8 mouse cellular contexts compared by ENCODE assay signal in genomic region chr17:65864742-65865141, GRCm38 (mm10). TPM values are rescaled to one million over a fixed set of nuclear protein-coding genes. Genes with fewer than 3 reads are reported as not detected.
A peak's percentile ranks its signal among the peaks of the same experiment; 100 is the strongest.
DNase-seq lines count a peak whose midpoint lies in the region; ATAC-seq and TF ChIP-seq lines count a peak whose summit lies in the region.

No protein-coding gene starts in this region.

- no peak overlapping the region for H3K4me2 ChIP-seq in liver, embryonic 14.5 days (ENCODE audit: low read depth)
- no peak overlapping the region for H3K4me2 ChIP-seq in limb, embryonic 14.5 days (replicated peaks; ENCODE audit: low read depth, low read length, severe bottlenecking)
- H3K4me2 ChIP-seq in stomach, embryonic 16.5 days (ENCODE audit: low read depth, low read length), result no peak overlapping the region

- no peak overlapping the region for H3K27ac ChIP-seq in liver, embryonic 14.5 days
- H3K27ac ChIP-seq in limb, embryonic 14.5 days (replicated peaks; ENCODE audit: low read depth, low read length), result no peak overlapping the region
- H3K27ac ChIP-seq in stomach, embryonic 16.5 days (ENCODE audit: low read length), result no peak overlapping the region

- TF ChIP-seq POLR2A in limb, embryonic 14.5 days (IDR thresholded peaks at IDR 0.05; ENCODE audit: borderline replicate concordance, extremely low read depth, insufficient read depth, insufficient read length), result no peak

- TF ChIP-seq CTCF in liver, embryonic 14.5 days (IDR thresholded peaks at IDR 0.05; ENCODE audit: low read depth), result peak; percentile 76

- no peaks in the 10 kb centered on the region for H3K27me3 ChIP-seq in liver, embryonic 14.5 days (ENCODE audit: control insufficient read depth, insufficient read depth, low read length)
- H3K27me3 ChIP-seq in limb, embryonic 14.5 days (ENCODE audit: control insufficient read depth, insufficient read depth, low read length), result no peaks in the 10 kb centered on the region
- H3K27me3 ChIP-seq in stomach, embryonic 16.5 days (ENCODE audit: control insufficient read depth, insufficient read depth, low read length), result no peaks in the 10 kb centered on the region

- H3K9me3 ChIP-seq in liver, embryonic 14.5 days (ENCODE audit: control insufficient read depth, low read length), result no peaks in the 10 kb centered on the region
- H3K9me3 ChIP-seq in limb, embryonic 14.5 days (ENCODE audit: control insufficient read depth, low read length), result no peaks in the 10 kb centered on the region
- no peaks in the 10 kb centered on the region for H3K9me3 ChIP-seq in stomach, embryonic 16.5 days (replicated peaks; ENCODE audit: control insufficient read depth, low read length)

- no peak overlapping the region for H3K9ac ChIP-seq in liver, embryonic 14.5 days (replicated peaks)
- H3K9ac ChIP-seq in limb, embryonic 14.5 days (ENCODE audit: low read depth, low read length, severe bottlenecking), result no peak overlapping the region
- no peak overlapping the region for H3K9ac ChIP-seq in stomach, embryonic 16.5 days (ENCODE audit: low read length)

- H3K4me3 ChIP-seq in liver, embryonic 14.5 days (ENCODE audit: insufficient read depth in 1 of 2, low read depth in 2 of 2, low read length in 2 of 2), result no peak overlapping the region
- no peak overlapping the region for H3K4me3 ChIP-seq in limb, embryonic 14.5 days (replicated peaks; ENCODE audit: low read length)
- H3K4me3 ChIP-seq in stomach, embryonic 16.5 days (replicated peaks; ENCODE audit: low read length), result no peak overlapping the region

- peak; percentile 56 to 73 for DNase-seq in cerebellum, postnatal 10 days
- no peak for DNase-seq in cerebellum, adult 9-11 months
- DNase-seq in liver, embryonic 14.5 days (ENCODE audit: low read depth in 3 of 3, low spot score in 3 of 3), result peak in 1 of 3 experiments; percentile 39
- DNase-seq in liver, result no peak
- peak; percentile 82 for DNase-seq in embryo, embryonic 10 days (ENCODE audit: low spot score)
- peak; percentile 83 for DNase-seq in limb, embryonic 14.5 days (ENCODE audit: low spot score)
- no peak for DNase-seq in ovary, postnatal 14 days (ENCODE audit: low spot score)

- H3K4me1 ChIP-seq in liver, embryonic 14.5 days (replicated peaks; ENCODE audit: control insufficient read depth in 2 of 2, insufficient read depth in 2 of 2, low read length in 1 of 2), result peaks cover 0 to 1% of the 10 kb centered on the region in 2 experiments; a peak in 2 of 4 replicates
- H3K4me1 ChIP-seq in limb, embryonic 14.5 days (ENCODE audit: control insufficient read depth, insufficient read depth, low read length), result no peaks in the 10 kb centered on the region
- H3K4me1 ChIP-seq in stomach, embryonic 16.5 days (ENCODE audit: control insufficient read depth, insufficient read depth, low read length), result 0 out of 2 replicates have a peak, but pooled peaks cover 3% of the 10 kb centered on the region

- H3K36me3 ChIP-seq in liver, embryonic 14.5 days (replicated peaks; ENCODE audit: control insufficient read depth, insufficient read depth, low read depth), result peaks cover 7% of the 10 kb centered on the region
- peaks cover 39% of the 10 kb centered on the region for H3K36me3 ChIP-seq in limb, embryonic 14.5 days (ENCODE audit: control insufficient read depth, insufficient read depth, low read length)
- no peaks in the 10 kb centered on the region for H3K36me3 ChIP-seq in stomach, embryonic 16.5 days (ENCODE audit: control insufficient read depth, insufficient read depth, low read length)

- WGBS in liver, embryonic 14.5 days (ENCODE audit: insufficient replicate concordance), result 30% methylated on average over 4 of the region's 4 CpGs
- WGBS in limb, embryonic 14.5 days, result 36% methylated on average over 4 of the region's 4 CpGs
- 37% methylated on average over 4 of the region's 4 CpGs for WGBS in stomach, embryonic 16.5 days

- no peak for ATAC-seq in liver, embryonic 14.5 days (ENCODE audit: insufficient read depth)
- peak; percentile 44; the same call in 1 of the 2 replicates for ATAC-seq in limb, embryonic 14.5 days (ENCODE audit: low FRiP score, low read depth)
- peak; percentile 44; the same call in 1 of the 2 replicates for ATAC-seq in stomach, embryonic 16.5 days (ENCODE audit: insufficient read depth, low FRiP score)

- TF ChIP-seq EP300 in liver, embryonic 14.5 days (IDR thresholded peaks at IDR 0.05; ENCODE audit: low read depth), result no peak

RNA-seq across cellular contexts. Expression of gene Ralbp1, which starts 20.9 kb away (rescaled TPM):
- polyA plus RNA-seq in liver, embryonic 14.5 days (2012; rRNA removed), result 11.0 and 15.7 TPM in 2 replicates
- polyA plus RNA-seq in liver, embryonic 14.5 days (2014; fragmentation: Nextera tagmentation; extraction: Ambion mirVana), result 36.0 and 38.1 TPM in 2 replicates
- polyA plus RNA-seq in limb, embryonic 14.5 days (2012; rRNA removed), result 39.9 and 44.2 TPM in 2 replicates
- polyA plus RNA-seq in limb, embryonic 14.5 days (2014; fragmentation: Nextera tagmentation; extraction: Ambion mirVana), result 132 and 137 TPM in 2 replicates
- polyA plus RNA-seq in stomach, embryonic 16.5 days (2015; fragmentation: Nextera tagmentation; extraction: Ambion mirVana), result 87.0 and 103 TPM in 2 replicates

Comparison
In these comparisons a context has a peak if more than half of its experiments do, and no peak if none do; other contexts are left out.
1. DNase-seq: peak in cerebellum, postnatal 10 days (2 of 2), embryo, embryonic 10 days (single experiment) and limb, embryonic 14.5 days (single experiment); none in cerebellum, adult 9-11 months (single experiment), liver (single experiment) and ovary, postnatal 14 days (single experiment).